Mouse (Mus musculus) gastrocnemius, postnatal 36 days (tissue): ENCODE measurements around the gene Myo1e. TPM values are rescaled to one million over a fixed set of nuclear protein-coding genes. Genes with fewer than 3 reads are reported as not detected.

Source experiments
- DNase-seq, 2 experiments: peaks; one replicate each; pipeline ENCODE4 v3.0.0; 2022
- intact Hi-C: fragments of 180-260 bp; cut with DNase I; formaldehyde crosslinking; loops from one replicate; pipeline ENCODE4 v1.15.1; 2025
- long read RNA-seq, 2 experiments: library from polyadenylated mRNA; stranded (forward); transcript quantifications; one replicate each; pipeline ENCODE4 v2.0.0; 2021
- total RNA-seq, 2 experiments: library from RNA; stranded (reverse); gene quantifications; 2 replicates each; pipeline ENCODE4 v1.2.3; 2021

The Myo1e gene
- total RNA-seq, result 1 to 10 TPM; 7.0 to 8.4 TPM
- long read RNA-seq, experiment 1, full-length matches to known transcripts, result 1 of 12 reads
- long read RNA-seq, experiment 1, partial matches to known transcripts, result 0 of 12 reads
- long read RNA-seq, experiment 1, other reads (novel, unspliced or antisense), result 11 of 12 reads
- long read RNA-seq, experiment 2, full-length matches to known transcripts, result 7 of 25 reads
- long read RNA-seq, experiment 2, partial matches to known transcripts, result 17 of 25 reads
- long read RNA-seq, experiment 2, other reads (novel, unspliced or antisense), result 1 of 25 reads

- peak; percentile 86 to 87 for DNase-seq
- intact Hi-C loops, result loop anchor here (5.0 to 10.0 kb wide), 2 partner anchors 115 to 178 kb away; no protein-coding TSS in a partner anchor
These were observed at the start of gene Myo1e for GRCm38 (mm10) chr9:70207151-70207831. Gene Myo1e (plus strand): TSS chr9:70207350.

GRCm38 (mm10) chr9:70160071-70160470 is 47.1 kb upstream of the Myo1e start:
- intact Hi-C loops, result no loop called here
- DNase-seq, result no peak

GRCm38 (mm10) chr9:70168973-70169372 is 38.2 kb upstream of the Myo1e start:
- no peak for DNase-seq
- intact Hi-C loops, result no loop called here

- intact Hi-C loops, result no loop called here
- no peak for DNase-seq
These were observed 32.8 kb upstream of the Myo1e start for GRCm38 (mm10) chr9:70174291-70174848.

- DNase-seq, result no peak
- intact Hi-C loops, result no loop called here
These were observed 32.3 kb upstream of the Myo1e start for GRCm38 (mm10) chr9:70174896-70175295.

GRCm38 (mm10) chr9:70176291-70176690 is 30.9 kb upstream of the Myo1e start:
- DNase-seq, result no peak
- intact Hi-C loops, result no loop called here

GRCm38 (mm10) chr9:70181719-70182118 is 25.4 kb upstream of the Myo1e start:
- no peak for DNase-seq
- intact Hi-C loops, result no loop called here

- intact Hi-C loops, result no loop called here
- DNase-seq, result no peak
These were observed 24.5 kb upstream of the Myo1e start for GRCm38 (mm10) chr9:70182639-70183038.

- no peak for DNase-seq
- intact Hi-C loops, result no loop called here
These were observed 14.8 kb upstream of the Myo1e start for GRCm38 (mm10) chr9:70192336-70192735.

GRCm38 (mm10) chr9:70194622-70195021 is 12.5 kb upstream of the Myo1e start:
- intact Hi-C loops, result no loop called here
- no peak for DNase-seq

GRCm38 (mm10) chr9:70196956-70197659 is 10.0 kb upstream of the Myo1e start:
- intact Hi-C loops, result no loop called here

GRCm38 (mm10) chr9:70197992-70198391 is 9.2 kb upstream of the Myo1e start:
- DNase-seq, result no peak
- intact Hi-C loops, result no loop called here

More at GRCm38 (mm10) chr9:70196956-70197659, 10.0 kb upstream of the Myo1e start:
- no peak for DNase-seq

- intact Hi-C loops, result loop anchor here (10.0 kb wide), 1 partner anchor 182 kb away; no protein-coding TSS in a partner anchor
- DNase-seq, result peak in 1 of 2 experiments; percentile 27
These were observed 4.4 kb upstream of the Myo1e start for GRCm38 (mm10) chr9:70202753-70203152.

- no peak for DNase-seq
- intact Hi-C loops, result loop anchor here (10.0 kb wide), 1 partner anchor 181 kb away; no protein-coding TSS in a partner anchor
These were observed 3.7 kb upstream of the Myo1e start for GRCm38 (mm10) chr9:70203267-70204076.

GRCm38 (mm10) chr9:70207981-70208521 is 901 bp downstream of the Myo1e start:
- DNase-seq, result peak; percentile 46 to 48
- intact Hi-C loops, result loop anchor here (5.0 to 10.0 kb wide), 2 partner anchors 114 to 177 kb away; no protein-coding TSS in a partner anchor

GRCm38 (mm10) chr9:70208751-70209150 is 1.6 kb downstream of the Myo1e start:
- DNase-seq, result no peak

GRCm38 (mm10) chr9:70209296-70210049 is 2.3 kb downstream of the Myo1e start:
- intact Hi-C loops, result loop anchor here (5.0 to 10.0 kb wide), 2 partner anchors 113 to 175 kb away; no protein-coding TSS in a partner anchor
- peak in 1 of 2 experiments; percentile 55 for DNase-seq

More at GRCm38 (mm10) chr9:70208751-70209150, 1.6 kb downstream of the Myo1e start:
- intact Hi-C loops, result loop anchor here (5.0 to 10.0 kb wide), 2 partner anchors 114 to 176 kb away; no protein-coding TSS in a partner anchor

GRCm38 (mm10) chr9:70211638-70212037 is 4.5 kb downstream of the Myo1e start:
- DNase-seq, result no peak
- intact Hi-C loops, result no loop called here

GRCm38 (mm10) chr9:70216517-70216916 is 9.4 kb downstream of the Myo1e start:
- no peak for DNase-seq
- intact Hi-C loops, result no loop called here
